Mouse (Mus musculus) embryonic facial prominence, embryonic 10.5 days (tissue): Measurements from ENCODE around the gene Cyb5r3. TPM values are rescaled to one million over a fixed set of nuclear protein-coding genes. Genes with fewer than 3 reads are reported as not detected.

ENCODE experiments used
- DNase-seq: peaks from one replicate; pipeline ENCODE4 v3.0.0-alpha.2; 2017; ENCODE audit warnings: low spot score
- H3K27ac ChIP-seq: fragments of 300-500 bp; sonication (generic); replicated peaks from 2 replicates; pipeline ENCODE4 v1.5.1; 2016; ENCODE audit warnings: mild to moderate bottlenecking
- H3K27me3 ChIP-seq: fragments of 300-500 bp; sonication (generic); replicated peaks from 2 replicates; pipeline ENCODE4 v1.6.1; 2016; ENCODE audit warnings: low read depth, mild to moderate bottlenecking; ENCODE audit not compliant: poor library complexity, severe bottlenecking
- H3K36me3 ChIP-seq: fragments of 300-500 bp; sonication (generic); replicated peaks from 2 replicates; pipeline ENCODE4 v1.6.1; 2016; ENCODE audit warnings: mild to moderate bottlenecking, moderate library complexity
- H3K4me1 ChIP-seq: fragments of 300-500 bp; sonication (generic); 2 replicates; pipeline ENCODE4 v1.6.1; 2016
- H3K4me3 ChIP-seq: fragments of 300-500 bp; sonication (generic); 2 replicates; pipeline ENCODE4 v1.5.1; 2016; ENCODE audit warnings: mild to moderate bottlenecking, moderate library complexity
- H3K9me3 ChIP-seq: fragments of 300-500 bp; sonication (generic); 2 replicates; pipeline ENCODE4 v1.6.1; 2016; ENCODE audit warnings: mild to moderate bottlenecking
- WGBS: fragments of 180-500 bp; shearing (Covaris S2); methylation state at CpG from one replicate; pipeline ENCODE4 v1.1.7; 2016; 5-methylcytosine and 5-hydroxymethylcytosine counted together
- polyA plus RNA-seq: library from polyadenylated mRNA; unstranded; fragments of >200 nt; fragmentation: Nextera tagmentation; extraction: Ambion mirVana; gene quantifications from 2 replicates; pipeline ENCODE4 v1.2.1, GENCODE M21; 2016

The Cyb5r3 gene
- polyA plus RNA-seq, 1 experiment from 2014 or later = 194 TPM

DNA sequence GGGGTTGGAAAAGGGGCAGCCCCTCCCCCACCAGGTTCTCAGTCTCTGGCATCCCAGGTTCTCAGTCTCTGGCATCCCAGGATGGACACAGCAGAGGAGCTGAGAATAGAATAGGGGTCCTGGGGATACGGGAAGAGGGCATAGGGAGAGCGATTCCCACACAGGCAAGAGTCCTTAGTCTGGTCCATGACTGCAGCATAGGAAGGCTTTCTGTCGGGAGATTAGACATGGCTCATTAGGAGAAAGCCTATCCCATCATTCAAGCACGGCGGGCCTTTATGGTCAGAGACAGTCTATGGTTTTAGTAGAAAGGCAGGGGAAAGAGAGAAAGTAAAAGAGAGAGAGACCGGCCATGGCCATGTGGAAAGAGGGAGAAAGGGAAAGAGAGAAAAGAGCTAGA is 64.6 kb downstream of the Cyb5r3 start:
- WGBS = 38% methylated on average over 6 of the region's 6 CpGs

GRCm38 (mm10) chr15:83106426-83106825 is 66.0 kb downstream of the Cyb5r3 start:
- Histone ChIP-seq H3K27ac (no peak overlapping the region), H3K4me3 (no peak overlapping the region), H3K36me3 (no peaks in the 10 kb centered on the region; the same call in 1 of the 2 replicates), H3K9me3 (no peaks in the 10 kb centered on the region), H3K27me3 (0 out of 2 replicates have a peak, but pooled peaks cover 6% of the 10 kb centered on the region), H3K4me1 (peaks cover 23% of the 10 kb centered on the region)
- 87% methylated on average over 6 of the region's 6 CpGs for WGBS
- DNase-seq = no peak

More for the DNA sequence above, 64.6 kb downstream of the Cyb5r3 start:
- no peak overlapping the region for H3K4me3 ChIP-seq
- 0 out of 2 replicates have a peak overlapping the region, but pooled peaks have one; percentile 24 for H3K27ac ChIP-seq
- no peaks in the 10 kb centered on the region; the same call in 1 of the 2 replicates for H3K36me3 ChIP-seq
- no peaks in the 10 kb centered on the region for H3K9me3 ChIP-seq
- no peaks in the 10 kb centered on the region for H3K27me3 ChIP-seq
- H3K4me1 ChIP-seq = peaks cover 22% of the 10 kb centered on the region
- no peak for DNase-seq

Other genes with a start within 250 kb of the Cyb5r3 start
- 8.4 and 8.5 TPM in 2 replicates for gene Tcf20, start 184.7 kb downstream of the Cyb5r3 start, polyA plus RNA-seq
- 2.4 and 2.6 TPM in 2 replicates for gene Nfam1, start 139.3 kb downstream of the Cyb5r3 start, polyA plus RNA-seq
- 49.0 and 50.5 TPM in 2 replicates for gene Serhl, start 83.1 kb downstream of the Cyb5r3 start, polyA plus RNA-seq
- 87.2 and 90.4 TPM in 2 replicates for gene Rrp7a, start 49.8 kb downstream of the Cyb5r3 start, polyA plus RNA-seq
- gene Poldip3, start 23.2 kb downstream of the Cyb5r3 start, polyA plus RNA-seq = 181 and 182 TPM in 2 replicates
- 0.34 and 0.77 TPM in 2 replicates for gene A4galt, start 79.2 kb upstream of the Cyb5r3 start, polyA plus RNA-seq
- gene Arfgap3, start 177.7 kb upstream of the Cyb5r3 start, polyA plus RNA-seq = 27.2 and 29.1 TPM in 2 replicates